Mouse (Mus musculus): Measurements from ENCODE around the gene Zer1. TPM values are rescaled to one million over a fixed set of nuclear protein-coding genes. Genes with fewer than 3 reads are reported as not detected.

Zer1 gene
- polyA plus RNA-seq, 1 experiment from 2014 or later: 12.0 TPM

- ATAC-seq (ENCODE audit: insufficient number of reproducible peaks, insufficient read depth, low FRiP score, low TSS enrichment, low read depth): peak; percentile 71
Observed at GRCm38 (mm10) chr2:30123729-30124471, 485 bp downstream of the Zer1 start.

GRCm38 (mm10) chr2:30122766-30123165, 1.6 kb downstream of the Zer1 start:
- no peak overlapping the region for H3K9ac ChIP-seq (replicated peaks)
- ATAC-seq (ENCODE audit: insufficient number of reproducible peaks, insufficient read depth, low FRiP score, low TSS enrichment, low read depth): no peak
- H3K36me3 ChIP-seq: peaks cover 12% of the 10 kb centered on the region; the same call in 1 of the 2 replicates
- peak overlapping the region; percentile 88 for H3K4me2 ChIP-seq
- no peak overlapping the region for H3K4me3 ChIP-seq (replicated peaks)
- H3K4me1 ChIP-seq (replicated peaks): peaks cover 20% of the 10 kb centered on the region
- H3K27ac ChIP-seq: no peak overlapping the region
- no peaks in the 10 kb centered on the region for H3K27me3 ChIP-seq
- no peaks in the 10 kb centered on the region for H3K9me3 ChIP-seq
- 90% methylated on average over 5 of the region's 5 CpGs for WGBS

More at GRCm38 (mm10) chr2:30123729-30124471, 485 bp downstream of the Zer1 start:
- peak overlapping the region; percentile 90 for H3K9ac ChIP-seq (replicated peaks)
- no peaks in the 10 kb centered on the region for H3K27me3 ChIP-seq
- peaks cover 8% of the 10 kb centered on the region; the same call in 1 of the 2 replicates for H3K36me3 ChIP-seq
- H3K9me3 ChIP-seq: no peaks in the 10 kb centered on the region
- under 1% methylated on average over 36 of the region's 44 CpGs for WGBS
- peak overlapping the region; percentile 86 for H3K4me3 ChIP-seq (replicated peaks)
- H3K4me2 ChIP-seq: peak overlapping the region; percentile 88
- H3K4me1 ChIP-seq (replicated peaks): peaks cover 20% of the 10 kb centered on the region
- peak overlapping the region; percentile 88 for H3K27ac ChIP-seq

- WGBS: 90% methylated on average over 4 of the region's 4 CpGs
- H3K9ac ChIP-seq (replicated peaks): 0 out of 2 replicates have a peak overlapping the region, but pooled peaks have one; percentile 0
Observed at GRCm38 (mm10) chr2:30120269-30120668, 4.1 kb downstream of the Zer1 start.

GRCm38 (mm10) chr2:30119641-30120051, 4.7 kb downstream of the Zer1 start:
- no peak overlapping the region for H3K4me2 ChIP-seq
- H3K27ac ChIP-seq: no peak overlapping the region
- 36% methylated on average over 6 of the region's 6 CpGs for WGBS
- no peak for ATAC-seq (ENCODE audit: insufficient number of reproducible peaks, insufficient read depth, low FRiP score, low TSS enrichment, low read depth)
- peaks cover 12% of the 10 kb centered on the region for H3K4me1 ChIP-seq (replicated peaks)
- no peaks in the 10 kb centered on the region for H3K9me3 ChIP-seq
- H3K9ac ChIP-seq (replicated peaks): no peak overlapping the region
- no peak overlapping the region for H3K4me3 ChIP-seq (replicated peaks)
- H3K27me3 ChIP-seq: no peaks in the 10 kb centered on the region
- peaks cover 18% of the 10 kb centered on the region for H3K36me3 ChIP-seq

More at GRCm38 (mm10) chr2:30120269-30120668, 4.1 kb downstream of the Zer1 start:
- Histone ChIP-seq H3K4me2 (no peak overlapping the region), H3K27me3 (no peaks in the 10 kb centered on the region), H3K9me3 (no peaks in the 10 kb centered on the region), H3K4me3 (replicated peaks) (no peak overlapping the region), H3K27ac (no peak overlapping the region), H3K36me3 (peaks cover 12% of the 10 kb centered on the region; the same call in 1 of the 2 replicates), H3K4me1 (replicated peaks) (peaks cover 19% of the 10 kb centered on the region)
- ATAC-seq (ENCODE audit: insufficient number of reproducible peaks, insufficient read depth, low FRiP score, low TSS enrichment, low read depth): no peak

- H3K27ac ChIP-seq: no peak overlapping the region
- H3K27me3 ChIP-seq: no peaks in the 10 kb centered on the region
- no peak overlapping the region for H3K4me3 ChIP-seq (replicated peaks)
- H3K4me1 ChIP-seq (replicated peaks): no peaks in the 10 kb centered on the region
- 97% methylated on average over 5 of the region's 5 CpGs for WGBS
- H3K36me3 ChIP-seq: peaks cover 67% of the 10 kb centered on the region
- no peaks in the 10 kb centered on the region for H3K9me3 ChIP-seq
- ATAC-seq (ENCODE audit: insufficient number of reproducible peaks, insufficient read depth, low FRiP score, low TSS enrichment, low read depth): no peak
- no peak overlapping the region for H3K4me2 ChIP-seq
- no peak overlapping the region for H3K9ac ChIP-seq (replicated peaks)
Observed at GRCm38 (mm10) chr2:30112564-30112963, 11.8 kb downstream of the Zer1 start.

- Histone ChIP-seq H3K4me1 (replicated peaks) (no peaks in the 10 kb centered on the region), H3K36me3 (peaks cover 77% of the 10 kb centered on the region), H3K9ac (replicated peaks) (no peak overlapping the region), H3K9me3 (no peaks in the 10 kb centered on the region), H3K27ac (no peak overlapping the region), H3K4me2 (no peak overlapping the region), H3K4me3 (replicated peaks) (no peak overlapping the region), H3K27me3 (no peaks in the 10 kb centered on the region)
- no peak for ATAC-seq (ENCODE audit: insufficient number of reproducible peaks, insufficient read depth, low FRiP score, low TSS enrichment, low read depth)
- WGBS: 92% methylated on average over 2 of the region's 2 CpGs
Observed at GRCm38 (mm10) chr2:30111500-30111899, 12.9 kb downstream of the Zer1 start.

- Histone ChIP-seq H3K36me3 (peaks cover 98% of the 10 kb centered on the region), H3K27ac (no peak overlapping the region), H3K9ac (replicated peaks) (no peak overlapping the region), H3K27me3 (no peaks in the 10 kb centered on the region), H3K4me1 (replicated peaks) (no peaks in the 10 kb centered on the region), H3K4me2 (no peak overlapping the region), H3K9me3 (no peaks in the 10 kb centered on the region), H3K4me3 (replicated peaks) (no peak overlapping the region)
- ATAC-seq (ENCODE audit: insufficient number of reproducible peaks, insufficient read depth, low FRiP score, low TSS enrichment, low read depth): no peak
- 94% methylated on average over 4 of the region's 4 CpGs for WGBS
Observed at GRCm38 (mm10) chr2:30108260-30108659, 16.1 kb downstream of the Zer1 start.

- whole genome bisulfite sequencing: 91% methylated on average over 5 of the region's 5 CpGs
- H3K9me3 ChIP-seq: no peaks in the 10 kb centered on the region
- no peak for ATAC-seq (ENCODE audit: insufficient number of reproducible peaks, insufficient read depth, low FRiP score, low TSS enrichment, low read depth)
- no peak overlapping the region for H3K27ac ChIP-seq
- no peak overlapping the region for H3K4me2 ChIP-seq
- no peaks in the 10 kb centered on the region for H3K4me1 ChIP-seq (replicated peaks)
- H3K27me3 ChIP-seq: no peaks in the 10 kb centered on the region
- H3K4me3 ChIP-seq (replicated peaks): no peak overlapping the region
- H3K9ac ChIP-seq (replicated peaks): no peak overlapping the region
- peaks cover 98% of the 10 kb centered on the region for H3K36me3 ChIP-seq
Observed at GRCm38 (mm10) chr2:30107646-30108045, 16.7 kb downstream of the Zer1 start.

GRCm38 (mm10) chr2:30106364-30106763, 18.0 kb downstream of the Zer1 start:
- H3K4me3 ChIP-seq (replicated peaks): no peak overlapping the region
- no peak overlapping the region for H3K4me2 ChIP-seq

GRCm38 (mm10) chr2:30100214-30100613, 24.2 kb downstream of the Zer1 start:
- Histone ChIP-seq H3K27me3 (no peaks in the 10 kb centered on the region), H3K9ac (replicated peaks) (no peak overlapping the region), H3K27ac (no peak overlapping the region), H3K4me2 (no peak overlapping the region), H3K9me3 (no peaks in the 10 kb centered on the region), H3K4me3 (replicated peaks) (no peak overlapping the region), H3K4me1 (replicated peaks) (0 out of 2 replicates have a peak, but pooled peaks cover 1% of the 10 kb centered on the region), H3K36me3 (peaks cover 87% of the 10 kb centered on the region)
- 77% methylated on average over 4 of the region's 4 CpGs for WGBS
- no peak for ATAC-seq (ENCODE audit: insufficient number of reproducible peaks, insufficient read depth, low FRiP score, low TSS enrichment, low read depth)

More at GRCm38 (mm10) chr2:30106364-30106763, 18.0 kb downstream of the Zer1 start:
- Histone ChIP-seq H3K9ac (replicated peaks) (no peak overlapping the region), H3K9me3 (no peaks in the 10 kb centered on the region), H3K36me3 (peaks cover 98% of the 10 kb centered on the region), H3K4me1 (replicated peaks) (no peaks in the 10 kb centered on the region), H3K27ac (no peak overlapping the region), H3K27me3 (no peaks in the 10 kb centered on the region)
- ATAC-seq (ENCODE audit: insufficient number of reproducible peaks, insufficient read depth, low FRiP score, low TSS enrichment, low read depth): no peak

GRCm38 (mm10) chr2:30095882-30096527, 28.4 kb downstream of the Zer1 start:
- H3K4me2 ChIP-seq: no peak overlapping the region
- H3K9me3 ChIP-seq: no peaks in the 10 kb centered on the region
- ATAC-seq (ENCODE audit: insufficient number of reproducible peaks, insufficient read depth, low FRiP score, low TSS enrichment, low read depth): no peak
- 79% methylated on average over 2 of the region's 2 CpGs for WGBS
- peaks cover 59% of the 10 kb centered on the region for H3K36me3 ChIP-seq
- no peaks in the 10 kb centered on the region for H3K27me3 ChIP-seq
- H3K4me3 ChIP-seq (replicated peaks): no peak overlapping the region
- H3K9ac ChIP-seq (replicated peaks): no peak overlapping the region
- H3K27ac ChIP-seq: no peak overlapping the region
- H3K4me1 ChIP-seq (replicated peaks): peaks cover 22% of the 10 kb centered on the region

All from limb, embryonic 12.5 days (tissue).